Mouse (Mus musculus) frontal cortex, postnatal 36 days (tissue): Measurements from ENCODE around the gene Wbp2.

Experiments
- DNase-seq, 2 experiments: peaks; one replicate each; pipeline ENCODE4 v3.0.0; 2022; ENCODE audit warnings: low spot score in 2 of 2

Gene Wbp2

GRCm38 (mm10) chr11:116062521-116062920 is 24.3 kb downstream of the Wbp2 start:
- no peak for DNase-seq

- peak; percentile 61 to 67 for DNase-seq
Observed at GRCm38 (mm10) chr11:116061641-116062415, 25.0 kb downstream of the Wbp2 start.

- DNase-seq = no peak
Observed at GRCm38 (mm10) chr11:116060596-116060995, 26.2 kb downstream of the Wbp2 start.

- DNase-seq = no peak
Observed at GRCm38 (mm10) chr11:116059691-116060025, 27.1 kb downstream of the Wbp2 start.

- DNase-seq = no peak
Observed at GRCm38 (mm10) chr11:116058868-116059690, 27.7 kb downstream of the Wbp2 start.

- peak; percentile 55 to 61 for DNase-seq
Observed at GRCm38 (mm10) chr11:116058022-116058614, 28.7 kb downstream of the Wbp2 start.

- no peak for DNase-seq
Observed at GRCm38 (mm10) chr11:116057237-116057881, 29.4 kb downstream of the Wbp2 start.

- DNase-seq = no peak
Observed at GRCm38 (mm10) chr11:116055873-116056272, 30.9 kb downstream of the Wbp2 start.

GRCm38 (mm10) chr11:116053510-116054229 is 33.1 kb downstream of the Wbp2 start:
- DNase-seq = no peak

GRCm38 (mm10) chr11:116050196-116050595 is 36.6 kb downstream of the Wbp2 start:
- no peak for DNase-seq

- no peak for DNase-seq
Observed at GRCm38 (mm10) chr11:116049610-116050009, 37.2 kb downstream of the Wbp2 start.

- no peak for DNase-seq
Observed at GRCm38 (mm10) chr11:116045173-116045572, 41.6 kb downstream of the Wbp2 start.

GRCm38 (mm10) chr11:116043286-116043685 is 43.5 kb downstream of the Wbp2 start:
- DNase-seq = no peak

- no peak for DNase-seq
Observed at GRCm38 (mm10) chr11:116042372-116043138, 44.2 kb downstream of the Wbp2 start.

GRCm38 (mm10) chr11:116041833-116042232 is 45.0 kb downstream of the Wbp2 start:
- DNase-seq = no peak

- DNase-seq = no peak
Observed at GRCm38 (mm10) chr11:116040593-116040992, 46.2 kb downstream of the Wbp2 start.

GRCm38 (mm10) chr11:116037826-116038225 is 49.0 kb downstream of the Wbp2 start:
- DNase-seq = no peak

- DNase-seq = no peak
Observed at GRCm38 (mm10) chr11:116036671-116037070, 50.1 kb downstream of the Wbp2 start.

GRCm38 (mm10) chr11:116034584-116034983 is 52.2 kb downstream of the Wbp2 start:
- DNase-seq = no peak
